Mouse (Mus musculus) liver, embryonic 14.5 days (tissue): ENCODE results near the gene Adam4.
"Not testable (repeated sequence)": the region's sequence is repeated elsewhere in the genome, so short reads cannot be mapped to it uniquely, and the experiment has no call there.

Experiments used
- CTCF ChIP-seq: IDR thresholded peaks from 2 replicates; pipeline ENCODE4 v1.5.1; 2016; ENCODE audit warnings: antibody characterized with exemption, low read depth, control low read depth
- EP300 ChIP-seq: IDR thresholded peaks from 2 replicates; pipeline ENCODE4 v1.6.1; 2016; ENCODE audit warnings: antibody characterized with exemption, low read depth

DNA sequence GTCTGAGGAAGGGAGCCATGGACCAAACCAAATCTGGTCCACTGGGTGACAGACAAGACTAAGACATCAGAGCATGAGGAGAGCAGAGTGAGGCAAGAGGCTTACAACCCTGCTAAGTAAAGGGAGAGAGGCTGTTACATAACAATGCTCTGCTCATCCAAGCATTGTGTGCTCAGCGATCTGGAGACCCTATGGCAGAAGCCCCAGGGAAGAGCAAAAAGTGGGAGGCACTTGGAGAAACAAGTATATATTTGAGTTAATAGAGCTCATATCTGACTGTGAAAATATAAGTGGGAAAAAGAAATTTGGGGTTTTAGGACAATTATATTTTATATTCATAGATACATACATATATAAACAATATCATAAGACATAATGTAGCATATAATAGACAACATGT, 42.4 kb downstream of the Adam4 start, which contains the start of gene Gm4787:
- TF ChIP-seq CTCF, EP300: not testable (repeated sequence)
